Mouse (Mus musculus): ENCODE measurements at regions not wholly inside any gene's neighbourhood (a gene's known extent, or its start where the extent isn't known, plus 50 kb on each side); places are given as distances from the start of the nearest gene placed in this dataset.

- WGBS: 44% methylated on average over 2 of the region's 2 CpGs
- Histone ChIP-seq H3K4me3 (replicated peaks; ENCODE audit: control insufficient read depth, low read depth, low read length) (no peak overlapping the region), H3K27ac (ENCODE audit: control insufficient read depth, insufficient read depth, low read depth, low read length, poor library complexity) (no peak overlapping the region), H3K4me1 (ENCODE audit: control insufficient read depth, insufficient read depth, low read length) (no peaks in the 10 kb centered on the region)
- no peak for TF ChIP-seq CTCF (IDR thresholded peaks at IDR 0.05; ENCODE audit: control insufficient read depth, insufficient read depth, low read length)
- no peak for TF ChIP-seq POLR2A (IDR thresholded peaks at IDR 0.05; ENCODE audit: borderline replicate concordance, control insufficient read depth, low read depth, low read length)
Measured at GRCm38 (mm10) chr1:193538425-193538824, 168.3 kb upstream of the Camk1g start.

GRCm38 (mm10) chr1:193537616-193538015 is 167.5 kb upstream of the Camk1g start:
- no peak overlapping the region for H3K27ac ChIP-seq (ENCODE audit: control insufficient read depth, insufficient read depth, low read depth, low read length, poor library complexity)
- H3K4me3 ChIP-seq (replicated peaks; ENCODE audit: control insufficient read depth, low read depth, low read length): no peak overlapping the region
- WGBS: 83% methylated on average over 5 of the region's 5 CpGs
- H3K4me1 ChIP-seq (ENCODE audit: control insufficient read depth, insufficient read depth, low read length): no peaks in the 10 kb centered on the region
- no peak for TF ChIP-seq POLR2A (IDR thresholded peaks at IDR 0.05; ENCODE audit: borderline replicate concordance, control insufficient read depth, low read depth, low read length)
- no peak for TF ChIP-seq CTCF (IDR thresholded peaks at IDR 0.05; ENCODE audit: control insufficient read depth, insufficient read depth, low read length)

- Histone ChIP-seq H3K27ac (ENCODE audit: control insufficient read depth, insufficient read depth, low read depth, low read length, poor library complexity) (no peak overlapping the region), H3K4me1 (ENCODE audit: control insufficient read depth, insufficient read depth, low read length) (no peaks in the 10 kb centered on the region), H3K4me3 (replicated peaks; ENCODE audit: control insufficient read depth, low read depth, low read length) (no peak overlapping the region)
- TF ChIP-seq CTCF (IDR thresholded peaks at IDR 0.05; ENCODE audit: control insufficient read depth, insufficient read depth, low read length): no peak
- no peak for TF ChIP-seq POLR2A (IDR thresholded peaks at IDR 0.05; ENCODE audit: borderline replicate concordance, control insufficient read depth, low read depth, low read length)
Measured at GRCm38 (mm10) chr1:193536552-193536951, 166.5 kb upstream of the Camk1g start.

GRCm38 (mm10) chr1:193534449-193534848 is 164.4 kb upstream of the Camk1g start:
- no peak for TF ChIP-seq CTCF (IDR thresholded peaks at IDR 0.05; ENCODE audit: control insufficient read depth, insufficient read depth, low read length)
- TF ChIP-seq POLR2A (IDR thresholded peaks at IDR 0.05; ENCODE audit: borderline replicate concordance, control insufficient read depth, low read depth, low read length): no peak
- Histone ChIP-seq H3K27ac (ENCODE audit: control insufficient read depth, insufficient read depth, low read depth, low read length, poor library complexity) (no peak overlapping the region), H3K4me1 (ENCODE audit: control insufficient read depth, insufficient read depth, low read length) (no peaks in the 10 kb centered on the region), H3K4me3 (replicated peaks; ENCODE audit: control insufficient read depth, low read depth, low read length) (no peak overlapping the region)
- 83% methylated on average over 4 of the region's 4 CpGs for WGBS

- TF ChIP-seq CTCF (IDR thresholded peaks at IDR 0.05; ENCODE audit: control insufficient read depth, insufficient read depth, low read length) (no peak), POLR2A (IDR thresholded peaks at IDR 0.05; ENCODE audit: borderline replicate concordance, control insufficient read depth, low read depth, low read length) (no peak)
- no peaks in the 10 kb centered on the region for H3K4me1 ChIP-seq (ENCODE audit: control insufficient read depth, insufficient read depth, low read length)
- no peak overlapping the region for H3K27ac ChIP-seq (ENCODE audit: control insufficient read depth, insufficient read depth, low read depth, low read length, poor library complexity)
- H3K4me3 ChIP-seq (replicated peaks; ENCODE audit: control insufficient read depth, low read depth, low read length): no peak overlapping the region
- 84% methylated on average over 3 of the region's 3 CpGs for WGBS
Measured at GRCm38 (mm10) chr1:193526501-193526900, 156.4 kb upstream of the Camk1g start.

GRCm38 (mm10) chr1:193522007-193522406 is 151.9 kb upstream of the Camk1g start:
- Histone ChIP-seq H3K4me3 (replicated peaks; ENCODE audit: control insufficient read depth, low read depth, low read length) (no peak overlapping the region), H3K4me1 (ENCODE audit: control insufficient read depth, insufficient read depth, low read length) (no peaks in the 10 kb centered on the region), H3K27ac (ENCODE audit: control insufficient read depth, insufficient read depth, low read depth, low read length, poor library complexity) (no peak overlapping the region)
- 75% methylated on average over 2 of the region's 2 CpGs for WGBS
- TF ChIP-seq CTCF (IDR thresholded peaks at IDR 0.05; ENCODE audit: control insufficient read depth, insufficient read depth, low read length) (no peak), POLR2A (IDR thresholded peaks at IDR 0.05; ENCODE audit: borderline replicate concordance, control insufficient read depth, low read depth, low read length) (no peak)

- TF ChIP-seq CTCF (IDR thresholded peaks at IDR 0.05; ENCODE audit: control insufficient read depth, insufficient read depth, low read length) (no peak), POLR2A (IDR thresholded peaks at IDR 0.05; ENCODE audit: borderline replicate concordance, control insufficient read depth, low read depth, low read length) (no peak)
- Histone ChIP-seq H3K27ac (ENCODE audit: control insufficient read depth, insufficient read depth, low read depth, low read length, poor library complexity) (no peak overlapping the region), H3K4me3 (replicated peaks; ENCODE audit: control insufficient read depth, low read depth, low read length) (no peak overlapping the region), H3K4me1 (ENCODE audit: control insufficient read depth, insufficient read depth, low read length) (no peaks in the 10 kb centered on the region)
- WGBS: 83% methylated on average over 1 of the region's 1 CpGs
Measured at GRCm38 (mm10) chr1:193518840-193519239, 148.7 kb upstream of the Camk1g start.

- no peaks in the 10 kb centered on the region for H3K4me1 ChIP-seq (ENCODE audit: control insufficient read depth, insufficient read depth, low read length)
- H3K4me3 ChIP-seq (replicated peaks; ENCODE audit: control insufficient read depth, low read depth, low read length): no peak overlapping the region
- no peak overlapping the region for H3K27ac ChIP-seq (ENCODE audit: control insufficient read depth, insufficient read depth, low read depth, low read length, poor library complexity)
- 59% methylated on average over 4 of the region's 4 CpGs for WGBS
- TF ChIP-seq POLR2A (IDR thresholded peaks at IDR 0.05; ENCODE audit: borderline replicate concordance, control insufficient read depth, low read depth, low read length) (no peak), CTCF (IDR thresholded peaks at IDR 0.05; ENCODE audit: control insufficient read depth, insufficient read depth, low read length) (no peak)
Measured at GRCm38 (mm10) chr1:193517968-193518367, 147.9 kb upstream of the Camk1g start.

- TF ChIP-seq CTCF (IDR thresholded peaks at IDR 0.05; ENCODE audit: control insufficient read depth, insufficient read depth, low read length) (no peak), POLR2A (IDR thresholded peaks at IDR 0.05; ENCODE audit: borderline replicate concordance, control insufficient read depth, low read depth, low read length) (no peak)
- 60% methylated on average over 2 of the region's 2 CpGs for WGBS
- Histone ChIP-seq H3K4me3 (replicated peaks; ENCODE audit: control insufficient read depth, low read depth, low read length) (no peak overlapping the region), H3K27ac (ENCODE audit: control insufficient read depth, insufficient read depth, low read depth, low read length, poor library complexity) (no peak overlapping the region), H3K4me1 (ENCODE audit: control insufficient read depth, insufficient read depth, low read length) (no peaks in the 10 kb centered on the region)
Measured at GRCm38 (mm10) chr1:193517293-193517692, 147.2 kb upstream of the Camk1g start.
